Mouse (Mus musculus): ENCODE measurements around the gene Nipal4. TPM values are rescaled to one million over a fixed set of nuclear protein-coding genes. Genes with fewer than 3 reads are reported as not detected.

The Nipal4 gene
- polyA plus RNA-seq, 1 experiment from 2014 or later: 0.26 TPM

DNA sequence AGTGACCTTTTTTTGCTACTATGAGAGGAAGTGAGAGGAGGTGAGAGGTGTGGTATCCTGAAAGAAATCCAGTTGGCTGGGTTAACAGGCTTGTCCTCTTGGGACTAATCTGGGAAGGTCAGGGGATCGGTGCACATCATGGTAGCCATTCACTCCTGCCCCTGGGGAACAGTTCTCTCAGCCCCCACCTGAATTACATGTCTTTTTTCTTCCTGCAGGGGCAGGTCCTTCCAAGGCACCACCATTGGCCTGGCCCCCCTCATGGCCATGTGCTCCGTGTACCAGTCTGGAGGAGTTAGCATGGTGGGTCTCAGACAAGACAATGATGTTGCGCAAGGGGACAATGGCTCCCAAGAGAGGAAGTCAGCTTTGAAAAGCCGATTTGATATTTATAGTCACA, 43.4 kb downstream of the Nipal4 start:
- 81% methylated on average over 4 of the region's 4 CpGs for WGBS
- no peak overlapping the region for H3K4me2 ChIP-seq (ENCODE audit: low read length)
- no peaks in the 10 kb centered on the region for H3K27me3 ChIP-seq (replicated peaks; ENCODE audit: control insufficient read depth, insufficient read depth, low read length)
- H3K27ac ChIP-seq (ENCODE audit: low read depth, low read length): no peak overlapping the region
- no peak for ATAC-seq
- H3K4me3 ChIP-seq (ENCODE audit: low read length): no peak overlapping the region
- no peak overlapping the region for H3K9ac ChIP-seq (ENCODE audit: low read depth, low read length)
- peaks cover 12% of the 10 kb centered on the region for H3K36me3 ChIP-seq (ENCODE audit: control insufficient read depth, insufficient read depth, low read length)
- H3K9me3 ChIP-seq (ENCODE audit: control insufficient read depth, low read length): no peaks in the 10 kb centered on the region
- no peaks in the 10 kb centered on the region for H3K4me1 ChIP-seq (ENCODE audit: control insufficient read depth, insufficient read depth, low read depth, low read length)

GRCm38 (mm10) chr11:46121666-46122065, 44.6 kb downstream of the Nipal4 start:
- H3K4me1 ChIP-seq (ENCODE audit: control insufficient read depth, insufficient read depth, low read depth, low read length): no peaks in the 10 kb centered on the region
- no peak overlapping the region for H3K4me2 ChIP-seq (ENCODE audit: low read length)
- H3K27ac ChIP-seq (ENCODE audit: low read depth, low read length): no peak overlapping the region
- peaks cover 8% of the 10 kb centered on the region for H3K36me3 ChIP-seq (ENCODE audit: control insufficient read depth, insufficient read depth, low read length)
- H3K9ac ChIP-seq (ENCODE audit: low read depth, low read length): no peak overlapping the region
- no peaks in the 10 kb centered on the region for H3K27me3 ChIP-seq (replicated peaks; ENCODE audit: control insufficient read depth, insufficient read depth, low read length)
- no peak overlapping the region for H3K4me3 ChIP-seq (ENCODE audit: low read length)
- H3K9me3 ChIP-seq (ENCODE audit: control insufficient read depth, low read length): no peaks in the 10 kb centered on the region
- ATAC-seq: no peak
- 86% methylated on average over 4 of the region's 4 CpGs for WGBS

DNA sequence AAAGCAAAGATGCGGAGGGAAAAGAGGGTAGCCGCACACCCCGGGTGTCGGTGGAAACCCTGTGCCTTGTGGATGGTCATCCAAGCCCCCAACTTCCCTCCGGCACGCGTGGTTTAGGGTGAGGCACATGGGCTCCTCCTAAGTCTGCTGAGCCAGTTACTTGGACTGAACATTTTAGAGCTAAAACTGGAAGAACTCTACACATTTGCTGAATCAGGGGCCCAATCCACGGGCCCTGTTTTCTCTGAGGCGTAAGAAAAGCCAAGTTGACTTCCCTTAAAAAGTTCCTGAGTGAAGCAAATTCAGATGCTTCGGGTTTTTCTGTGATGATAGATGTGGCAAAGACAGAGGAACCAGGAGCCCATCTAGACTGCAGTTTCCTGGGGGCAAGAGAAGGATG, 46.2 kb downstream of the Nipal4 start:
- Histone ChIP-seq H3K4me2 (ENCODE audit: low read length) (no peak overlapping the region), H3K4me3 (ENCODE audit: low read length) (no peak overlapping the region), H3K4me1 (ENCODE audit: control insufficient read depth, insufficient read depth, low read depth, low read length) (no peaks in the 10 kb centered on the region), H3K36me3 (ENCODE audit: control insufficient read depth, insufficient read depth, low read length) (peaks cover 5% of the 10 kb centered on the region), H3K27me3 (replicated peaks; ENCODE audit: control insufficient read depth, insufficient read depth, low read length) (no peaks in the 10 kb centered on the region), H3K9ac (ENCODE audit: low read depth, low read length) (no peak overlapping the region), H3K9me3 (ENCODE audit: control insufficient read depth, low read length) (no peaks in the 10 kb centered on the region), H3K27ac (ENCODE audit: low read depth, low read length) (no peak overlapping the region)
- WGBS: 93% methylated on average over 10 of the region's 10 CpGs
- no peak for ATAC-seq

GRCm38 (mm10) chr11:46119624-46120023, 46.7 kb downstream of the Nipal4 start:
- no peaks in the 10 kb centered on the region for H3K9me3 ChIP-seq (ENCODE audit: control insufficient read depth, low read length)
- H3K36me3 ChIP-seq (ENCODE audit: control insufficient read depth, insufficient read depth, low read length): peaks cover 5% of the 10 kb centered on the region
- H3K4me2 ChIP-seq (ENCODE audit: low read length): no peak overlapping the region
- no peak overlapping the region for H3K27ac ChIP-seq (ENCODE audit: low read depth, low read length)
- no peak for ATAC-seq
- no peak overlapping the region for H3K4me3 ChIP-seq (ENCODE audit: low read length)
- 46% methylated on average over 4 of the region's 4 CpGs for WGBS
- H3K27me3 ChIP-seq (replicated peaks; ENCODE audit: control insufficient read depth, insufficient read depth, low read length): no peaks in the 10 kb centered on the region
- no peaks in the 10 kb centered on the region for H3K4me1 ChIP-seq (ENCODE audit: control insufficient read depth, insufficient read depth, low read depth, low read length)
- no peak overlapping the region for H3K9ac ChIP-seq (ENCODE audit: low read depth, low read length)

- no peak overlapping the region for H3K9ac ChIP-seq (ENCODE audit: low read depth, low read length)
- no peaks in the 10 kb centered on the region for H3K9me3 ChIP-seq (ENCODE audit: control insufficient read depth, low read length)
- no peaks in the 10 kb centered on the region for H3K27me3 ChIP-seq (replicated peaks; ENCODE audit: control insufficient read depth, insufficient read depth, low read length)
- 82% methylated on average over 2 of the region's 2 CpGs for WGBS
- H3K36me3 ChIP-seq (ENCODE audit: control insufficient read depth, insufficient read depth, low read length): peaks cover 5% of the 10 kb centered on the region
- no peak overlapping the region for H3K4me3 ChIP-seq (ENCODE audit: low read length)
- ATAC-seq: no peak
- no peaks in the 10 kb centered on the region for H3K4me1 ChIP-seq (ENCODE audit: control insufficient read depth, insufficient read depth, low read depth, low read length)
- no peak overlapping the region for H3K27ac ChIP-seq (ENCODE audit: low read depth, low read length)
- H3K4me2 ChIP-seq (ENCODE audit: low read length): no peak overlapping the region
Measured at GRCm38 (mm10) chr11:46116510-46116909, 49.8 kb downstream of the Nipal4 start.

- no peak for ATAC-seq
- peaks cover 3% of the 10 kb centered on the region for H3K36me3 ChIP-seq (ENCODE audit: control insufficient read depth, insufficient read depth, low read length)
- H3K9me3 ChIP-seq (ENCODE audit: control insufficient read depth, low read length): no peaks in the 10 kb centered on the region
Measured at GRCm38 (mm10) chr11:46115411-46116173, 50.7 kb downstream of the Nipal4 start.

GRCm38 (mm10) chr11:46115011-46115410, 51.3 kb downstream of the Nipal4 start:
- Histone ChIP-seq H3K4me1 (ENCODE audit: control insufficient read depth, insufficient read depth, low read depth, low read length) (no peaks in the 10 kb centered on the region), H3K27me3 (replicated peaks; ENCODE audit: control insufficient read depth, insufficient read depth, low read length) (no peaks in the 10 kb centered on the region), H3K9me3 (ENCODE audit: control insufficient read depth, low read length) (no peaks in the 10 kb centered on the region), H3K9ac (ENCODE audit: low read depth, low read length) (no peak overlapping the region), H3K4me3 (ENCODE audit: low read length) (no peak overlapping the region), H3K27ac (ENCODE audit: low read depth, low read length) (no peak overlapping the region), H3K4me2 (ENCODE audit: low read length) (no peak overlapping the region), H3K36me3 (ENCODE audit: control insufficient read depth, insufficient read depth, low read length) (peaks cover 3% of the 10 kb centered on the region)
- ATAC-seq: no peak
- WGBS: 63% methylated on average over 4 of the region's 4 CpGs

More at GRCm38 (mm10) chr11:46115411-46116173, 50.7 kb downstream of the Nipal4 start:
- no peaks in the 10 kb centered on the region for H3K4me1 ChIP-seq (ENCODE audit: control insufficient read depth, insufficient read depth, low read depth, low read length)
- no peak overlapping the region for H3K9ac ChIP-seq (ENCODE audit: low read depth, low read length)
- H3K4me3 ChIP-seq (ENCODE audit: low read length): no peak overlapping the region
- WGBS: 82% methylated on average over 9 of the region's 9 CpGs
- H3K27ac ChIP-seq (ENCODE audit: low read depth, low read length): no peak overlapping the region
- no peaks in the 10 kb centered on the region for H3K27me3 ChIP-seq (replicated peaks; ENCODE audit: control insufficient read depth, insufficient read depth, low read length)
- H3K4me2 ChIP-seq (ENCODE audit: low read length): no peak overlapping the region

- H3K4me3 ChIP-seq (ENCODE audit: low read length): no peak overlapping the region
Measured at GRCm38 (mm10) chr11:46114221-46114620, 52.1 kb downstream of the Nipal4 start.

DNA sequence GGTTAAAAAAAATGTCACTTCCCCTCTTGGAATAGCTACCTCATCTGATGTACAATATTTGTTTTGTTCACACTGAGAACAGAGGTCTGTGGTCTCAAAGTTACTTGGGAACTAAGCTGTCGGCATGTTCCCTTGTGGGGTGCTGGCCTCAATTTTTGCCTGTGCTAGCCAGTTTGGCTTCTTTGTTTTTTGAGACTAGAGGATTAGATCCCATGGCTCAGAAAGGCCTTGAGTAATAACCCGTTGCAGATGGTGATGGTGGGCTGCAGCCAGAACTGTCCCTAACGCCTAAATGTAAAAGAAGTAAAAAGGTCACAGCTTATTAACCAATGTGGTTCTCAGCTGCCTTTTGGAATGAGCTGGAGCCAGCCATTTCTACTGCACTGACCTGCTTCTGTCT, 53.1 kb downstream of the Nipal4 start:
- H3K27me3 ChIP-seq (replicated peaks; ENCODE audit: control insufficient read depth, insufficient read depth, low read length): no peaks in the 10 kb centered on the region
- 72% methylated on average over 3 of the region's 3 CpGs for WGBS
- H3K4me2 ChIP-seq (ENCODE audit: low read length): no peak overlapping the region
- H3K9ac ChIP-seq (ENCODE audit: low read depth, low read length): no peak overlapping the region
- H3K4me3 ChIP-seq (ENCODE audit: low read length): no peak overlapping the region
- H3K27ac ChIP-seq (ENCODE audit: low read depth, low read length): no peak overlapping the region
- no peak for ATAC-seq
- no peaks in the 10 kb centered on the region for H3K4me1 ChIP-seq (ENCODE audit: control insufficient read depth, insufficient read depth, low read depth, low read length)
- peaks cover 3% of the 10 kb centered on the region for H3K36me3 ChIP-seq (ENCODE audit: control insufficient read depth, insufficient read depth, low read length)
- no peaks in the 10 kb centered on the region for H3K9me3 ChIP-seq (ENCODE audit: control insufficient read depth, low read length)

More at GRCm38 (mm10) chr11:46114221-46114620, 52.1 kb downstream of the Nipal4 start:
- Histone ChIP-seq H3K4me2 (ENCODE audit: low read length) (no peak overlapping the region), H3K9me3 (ENCODE audit: control insufficient read depth, low read length) (no peaks in the 10 kb centered on the region), H3K27ac (ENCODE audit: low read depth, low read length) (no peak overlapping the region), H3K9ac (ENCODE audit: low read depth, low read length) (no peak overlapping the region), H3K4me1 (ENCODE audit: control insufficient read depth, insufficient read depth, low read depth, low read length) (no peaks in the 10 kb centered on the region), H3K36me3 (ENCODE audit: control insufficient read depth, insufficient read depth, low read length) (peaks cover 3% of the 10 kb centered on the region), H3K27me3 (replicated peaks; ENCODE audit: control insufficient read depth, insufficient read depth, low read length) (no peaks in the 10 kb centered on the region)
- no peak for ATAC-seq
- WGBS: 89% methylated on average over 7 of the region's 7 CpGs
